Mouse (Mus musculus) activated CD4-positive, CD25-positive, alpha-beta regulatory T cell, adult 4 months (primary cell): ENCODE measurements around the gene Ssu72. TPM values are rescaled to one million over a fixed set of nuclear protein-coding genes. Genes with fewer than 3 reads are reported as not detected.

Source experiments
- polyA plus RNA-seq, 2 experiments: library from polyadenylated mRNA; unstranded; fragments of 100-300 nt; shearing (Covaris generic); gene quantifications; one replicate each; pipeline ENCODE4 v1.2.1; 2017

The Ssu72 gene
- polyA plus RNA-seq, 2 experiments from 2014 or later, result 158 to 181 TPM

Other genes starting within 250 kb of the Ssu72 start
- gene Tmem52, start 235.7 kb upstream of the Ssu72 start, polyA plus RNA-seq, result not detected
- 100 to 1,000 TPM in 1 of 2 experiments, 10 to 100 TPM in 1; 90.9 to 196 TPM for gene Gnb1, start 213.4 kb upstream of the Ssu72 start, polyA plus RNA-seq
- 10 to 100 TPM; 42.7 to 49.1 TPM for gene Nadk, start 142.4 kb upstream of the Ssu72 start, polyA plus RNA-seq
- 1 to 10 TPM; 6.2 to 8.3 TPM for gene Slc35e2, start 103.4 kb upstream of the Ssu72 start, polyA plus RNA-seq
- gene Cdk11b, start 79.9 kb upstream of the Ssu72 start, polyA plus RNA-seq, result 10 to 100 TPM; 74.7 to 99.8 TPM
- not detected for gene Gm10563, start 59.4 kb upstream of the Ssu72 start, polyA plus RNA-seq
- gene Mmp23, start 51.4 kb upstream of the Ssu72 start, polyA plus RNA-seq, result not detected
- gene Mib2, start 35.6 kb upstream of the Ssu72 start, polyA plus RNA-seq, result 1 to 10 TPM; 2.2 to 6.4 TPM
- 1 to 10 TPM; 1.2 to 1.9 TPM for gene Fndc10, start 10.5 kb upstream of the Ssu72 start, polyA plus RNA-seq
- gene Tmem240, start 30.0 kb downstream of the Ssu72 start, polyA plus RNA-seq, result under 1 TPM in 1 of 2 experiments, not detected in 1; 0.22 TPM
- 10 to 100 TPM; 16.3 to 21.0 TPM for gene Atad3a, start 56.3 kb downstream of the Ssu72 start, polyA plus RNA-seq
- under 1 TPM in 1 of 2 experiments, not detected in 1; 0.09 TPM for gene Vwa1, start 69.9 kb downstream of the Ssu72 start, polyA plus RNA-seq
- under 1 TPM in 1 of 2 experiments, not detected in 1; 0.16 TPM for gene Tmem88b, start 81.1 kb downstream of the Ssu72 start, polyA plus RNA-seq
- not detected for gene Ankrd65, start 85.6 kb downstream of the Ssu72 start, polyA plus RNA-seq
- gene Mrpl20, start 98.1 kb downstream of the Ssu72 start, polyA plus RNA-seq, result 100 to 1,000 TPM; 160 to 164 TPM
- gene Ccnl2, start 107.7 kb downstream of the Ssu72 start, polyA plus RNA-seq, result 100 to 1,000 TPM; 115 to 122 TPM
- gene Aurkaip1, start 126.5 kb downstream of the Ssu72 start, polyA plus RNA-seq, result 100 to 1,000 TPM; 216 TPM
- 1 to 10 TPM; 4.1 to 9.9 TPM for gene Mxra8, start 134.9 kb downstream of the Ssu72 start, polyA plus RNA-seq
- gene Dvl1, start 142.6 kb downstream of the Ssu72 start, polyA plus RNA-seq, result 1 to 10 TPM; 2.1 to 2.7 TPM
- under 1 TPM; 0.16 to 0.25 TPM for gene Tas1r3, start 158.6 kb downstream of the Ssu72 start, polyA plus RNA-seq
- 10 to 100 TPM; 17.7 to 18.0 TPM for gene Cptp, start 164.6 kb downstream of the Ssu72 start, polyA plus RNA-seq
- 10 to 100 TPM; 82.2 to 87.0 TPM for gene Ints11, start 164.7 kb downstream of the Ssu72 start, polyA plus RNA-seq
- 10 to 100 TPM; 12.6 to 25.3 TPM for gene Pusl1, start 187.0 kb downstream of the Ssu72 start, polyA plus RNA-seq
- 1 to 10 TPM; 4.9 to 6.5 TPM for gene Acap3, start 187.0 kb downstream of the Ssu72 start, polyA plus RNA-seq
- 10 to 100 TPM; 32.1 to 39.5 TPM for gene Ube2j2, start 239.0 kb downstream of the Ssu72 start, polyA plus RNA-seq